Mouse (Mus musculus) limb, embryonic 15.5 days (tissue): ENCODE results near the gene Ctse. TPM values are rescaled to one million over a fixed set of nuclear protein-coding genes. Genes with fewer than 3 reads are reported as not detected.

Source experiments
- ATAC-seq: fragments of 200-750 bp; cut with Nextera tagmentation; 2 replicates; pipeline ENCODE4 v1.8.0; 2017; ENCODE audit warnings: low read depth, moderate TSS enrichment; ENCODE audit not compliant: insufficient number of reproducible peaks, low FRiP score, low TSS enrichment
- H3K27ac ChIP-seq: fragments of 300-500 bp; sonication (generic); 2 replicates; pipeline ENCODE4 v1.5.1; 2015; ENCODE audit warnings: moderate library complexity, mild to moderate bottlenecking, inconsistent platforms
- H3K27me3 ChIP-seq: fragments of 300-500 bp; sonication (generic); 2 replicates; pipeline ENCODE4 v1.6.1; 2015; ENCODE audit warnings: inconsistent platforms
- H3K36me3 ChIP-seq: fragments of 300-500 bp; sonication (generic); 2 replicates; pipeline ENCODE4 v1.6.1; 2015; ENCODE audit warnings: inconsistent platforms
- H3K4me1 ChIP-seq: fragments of 300-500 bp; sonication (generic); 2 replicates; pipeline ENCODE4 v1.6.1; 2015; ENCODE audit warnings: inconsistent platforms
- H3K4me2 ChIP-seq: fragments of 300-500 bp; sonication (generic); 2 replicates; pipeline ENCODE4 v1.6.1; 2015; ENCODE audit warnings: mild to moderate bottlenecking, inconsistent platforms
- H3K4me3 ChIP-seq: fragments of 300-500 bp; sonication (generic); 2 replicates; pipeline ENCODE4 v1.5.1; 2015; ENCODE audit warnings: mild to moderate bottlenecking, inconsistent platforms
- H3K9ac ChIP-seq: fragments of 300-500 bp; sonication (generic); 2 replicates; pipeline ENCODE4 v1.6.1; 2015; ENCODE audit warnings: inconsistent platforms
- H3K9me3 ChIP-seq: fragments of 300-500 bp; sonication (generic); 2 replicates; pipeline ENCODE4 v1.6.1; 2016; ENCODE audit warnings: inconsistent platforms
- WGBS: fragments of 180-500 bp; shearing (Covaris S2); methylation state at CpG from one replicate; pipeline ENCODE4 v1.1.7; 2015; 5-methylcytosine and 5-hydroxymethylcytosine counted together
- polyA plus RNA-seq: library from polyadenylated mRNA; unstranded; fragments of >200 nt; fragmentation: Nextera tagmentation; extraction: Ambion mirVana; gene quantifications from 2 replicates; pipeline ENCODE4 v1.2.1, GENCODE M21; 2015

Ctse gene
- polyA plus RNA-seq, 1 experiment from 2014 or later, result 0.42 TPM

DNA sequence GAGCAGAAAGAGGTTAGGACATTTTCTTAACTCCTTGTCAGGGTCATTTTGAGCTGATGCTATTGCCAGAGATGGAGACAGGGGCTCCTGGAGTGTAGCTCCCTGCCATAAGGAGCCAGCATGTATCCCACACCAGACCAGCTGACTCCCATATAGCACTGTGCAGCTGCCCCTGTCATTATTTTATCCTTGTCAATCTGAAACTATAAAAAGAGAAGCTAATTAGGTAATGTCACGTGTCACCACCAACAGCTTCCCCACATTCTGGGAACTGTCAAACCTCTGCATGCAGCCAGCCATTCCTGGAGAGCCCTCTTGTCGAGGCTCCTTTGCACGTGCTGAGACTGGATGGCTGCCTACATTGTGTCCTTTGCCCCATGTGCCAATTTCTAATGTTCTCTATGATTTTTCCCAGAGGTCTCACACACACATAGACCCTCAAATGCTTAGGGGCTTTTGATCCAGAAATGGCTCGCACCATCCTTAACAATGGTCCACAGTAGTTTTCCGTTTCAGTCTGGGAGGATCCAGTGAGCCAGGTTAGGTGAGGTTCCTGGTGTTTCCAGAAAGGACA lies 21.5 kb downstream of the Ctse start:
- Histone ChIP-seq H3K9ac (no peak overlapping the region), H3K4me3 (no peak overlapping the region), H3K27me3 (no peaks in the 10 kb centered on the region), H3K9me3 (no peaks in the 10 kb centered on the region), H3K27ac (no peak overlapping the region), H3K4me1 (0 out of 2 replicates have a peak, but pooled peaks cover 3% of the 10 kb centered on the region), H3K4me2 (no peak overlapping the region), H3K36me3 (no peaks in the 10 kb centered on the region)
- WGBS, result 73% methylated on average over 5 of the region's 5 CpGs
- ATAC-seq, result no peak

DNA sequence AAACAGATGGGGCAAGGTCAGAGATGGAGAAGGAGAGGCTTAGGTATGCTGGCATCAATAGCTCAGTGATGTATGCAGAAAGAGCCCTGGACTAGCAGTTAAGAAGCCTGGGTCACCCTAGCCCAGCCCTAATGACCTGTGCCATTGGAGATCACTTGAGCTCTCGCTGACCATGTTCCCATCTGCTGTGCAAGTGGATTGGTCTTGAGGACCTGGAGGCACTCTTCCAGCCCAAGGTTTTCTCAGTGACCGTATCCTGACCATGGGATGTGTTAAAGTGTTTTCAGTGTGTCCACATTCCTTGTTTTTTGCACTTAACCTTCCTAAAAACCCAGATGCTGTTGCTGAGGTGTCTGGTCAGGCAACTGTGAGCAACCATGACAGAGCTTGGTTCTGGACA lies 22.2 kb downstream of the Ctse start:
- no peak for ATAC-seq
- Histone ChIP-seq H3K4me3 (no peak overlapping the region), H3K4me2 (no peak overlapping the region), H3K9me3 (no peaks in the 10 kb centered on the region), H3K9ac (no peak overlapping the region), H3K27me3 (no peaks in the 10 kb centered on the region), H3K36me3 (no peaks in the 10 kb centered on the region), H3K27ac (no peak overlapping the region), H3K4me1 (0 out of 2 replicates have a peak, but pooled peaks cover 3% of the 10 kb centered on the region)
- whole genome bisulfite sequencing, result 85% methylated on average over 2 of the region's 2 CpGs

DNA sequence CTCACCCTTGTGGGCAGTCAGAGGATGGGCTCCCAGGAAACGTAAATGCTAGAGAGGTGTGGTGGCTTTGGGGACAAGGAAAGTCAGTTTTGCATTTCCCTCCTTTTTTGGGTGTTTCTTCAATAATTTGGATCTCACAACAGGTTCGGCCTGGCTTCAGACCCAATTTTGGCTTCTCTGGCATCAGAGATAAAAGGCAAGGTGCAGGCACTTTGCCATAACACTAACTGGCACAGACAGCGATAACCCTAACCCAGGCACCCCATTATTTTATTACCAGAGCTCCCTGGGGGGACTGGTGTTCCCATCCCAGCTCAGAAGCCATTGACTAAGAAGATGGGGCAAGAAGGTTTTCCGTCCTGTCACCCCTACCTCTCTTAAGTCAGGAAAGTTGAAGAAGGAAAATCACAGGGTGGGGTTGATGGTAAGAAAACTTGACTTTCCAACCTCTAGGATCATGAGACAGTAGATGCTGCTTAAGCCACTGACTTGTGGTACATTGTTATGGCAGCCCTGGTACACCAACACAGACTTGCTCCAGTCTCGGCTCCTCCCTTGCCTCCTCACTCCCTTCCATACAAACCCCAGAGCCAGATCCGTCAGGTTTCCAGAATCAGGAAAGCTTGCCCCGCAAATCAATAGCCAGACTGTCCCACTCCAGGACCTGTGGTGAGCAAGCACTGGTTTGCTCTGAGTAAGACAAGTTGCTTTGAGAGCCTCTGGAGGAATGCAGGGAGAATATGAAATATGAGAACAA lies 22.8 kb downstream of the Ctse start:
- H3K27me3 ChIP-seq, result no peaks in the 10 kb centered on the region
- H3K36me3 ChIP-seq, result no peaks in the 10 kb centered on the region
- H3K9me3 ChIP-seq, result no peaks in the 10 kb centered on the region
- 70% methylated on average over 7 of the region's 7 CpGs for WGBS
- H3K4me1 ChIP-seq, result 0 out of 2 replicates have a peak, but pooled peaks cover 3% of the 10 kb centered on the region
- H3K4me3 ChIP-seq, result no peak overlapping the region
- no peak overlapping the region for H3K27ac ChIP-seq
- H3K4me2 ChIP-seq, result no peak overlapping the region
- ATAC-seq, result no peak
- H3K9ac ChIP-seq, result no peak overlapping the region

DNA sequence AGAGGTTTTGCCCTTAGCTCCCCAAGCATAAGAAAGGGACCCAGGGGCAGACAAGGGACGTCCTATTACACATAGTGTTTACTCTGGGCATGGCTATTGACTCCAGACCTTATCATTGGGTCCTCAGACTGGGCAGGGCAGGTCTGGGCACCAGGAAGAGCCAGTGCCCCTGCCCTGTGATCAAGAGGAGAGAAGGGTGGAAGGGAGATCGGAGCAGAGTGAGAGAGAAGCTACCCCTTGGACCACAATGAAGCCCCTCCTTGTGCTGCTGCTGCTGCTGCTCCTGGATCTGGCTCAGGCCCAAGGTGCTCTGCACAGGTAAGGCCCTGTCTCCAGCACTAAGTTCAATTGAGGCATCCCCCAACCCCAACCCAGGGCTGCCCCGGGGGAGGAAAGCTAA lies 23.6 kb downstream of the Ctse start:
- Histone ChIP-seq H3K9ac (no peak overlapping the region), H3K27me3 (no peaks in the 10 kb centered on the region), H3K9me3 (no peaks in the 10 kb centered on the region), H3K4me2 (no peak overlapping the region), H3K4me1 (0 out of 2 replicates have a peak, but pooled peaks cover 3% of the 10 kb centered on the region), H3K36me3 (no peaks in the 10 kb centered on the region), H3K27ac (no peak overlapping the region), H3K4me3 (no peak overlapping the region)
- 68% methylated on average over 3 of the region's 3 CpGs for WGBS
- no peak for ATAC-seq

DNA sequence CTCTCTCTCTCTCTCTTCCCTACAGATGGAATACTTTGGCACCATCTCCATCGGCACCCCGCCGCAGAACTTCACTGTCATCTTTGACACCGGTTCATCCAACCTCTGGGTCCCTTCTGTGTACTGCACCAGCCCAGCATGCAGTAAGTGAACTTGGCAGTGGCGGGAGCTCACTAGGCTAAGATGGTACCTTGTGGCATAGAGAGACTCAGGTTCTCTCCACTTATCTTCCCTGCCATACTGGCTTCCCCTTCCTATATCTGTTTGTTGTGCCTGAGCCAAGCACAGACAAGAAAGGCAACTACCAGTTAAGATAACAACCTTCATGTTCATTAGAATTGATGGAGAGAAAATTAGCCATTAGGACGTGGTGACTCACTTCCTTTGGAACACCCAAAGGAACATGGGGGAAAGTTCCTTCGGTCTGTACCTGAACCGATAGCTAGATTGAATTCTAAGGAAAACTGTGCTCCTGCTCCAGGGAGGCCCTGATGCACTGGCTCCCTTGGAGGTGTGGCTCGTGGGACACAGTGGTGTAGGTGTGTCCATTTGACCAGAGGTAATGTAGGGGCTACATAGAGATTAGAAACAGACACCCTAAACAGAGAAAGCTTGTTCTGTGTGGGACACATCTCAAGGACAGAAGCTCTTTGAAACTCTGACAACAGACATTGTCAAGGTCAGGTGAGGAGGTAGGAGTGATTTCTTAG lies 25.3 kb downstream of the Ctse start:
- no peaks in the 10 kb centered on the region for H3K4me1 ChIP-seq
- no peak overlapping the region for H3K4me3 ChIP-seq
- no peaks in the 10 kb centered on the region for H3K36me3 ChIP-seq
- WGBS, result 79% methylated on average over 9 of the region's 9 CpGs
- no peaks in the 10 kb centered on the region for H3K27me3 ChIP-seq
- no peak overlapping the region for H3K27ac ChIP-seq
- no peak for ATAC-seq
- no peaks in the 10 kb centered on the region for H3K9me3 ChIP-seq
- H3K9ac ChIP-seq, result no peak overlapping the region
- H3K4me2 ChIP-seq, result no peak overlapping the region

DNA sequence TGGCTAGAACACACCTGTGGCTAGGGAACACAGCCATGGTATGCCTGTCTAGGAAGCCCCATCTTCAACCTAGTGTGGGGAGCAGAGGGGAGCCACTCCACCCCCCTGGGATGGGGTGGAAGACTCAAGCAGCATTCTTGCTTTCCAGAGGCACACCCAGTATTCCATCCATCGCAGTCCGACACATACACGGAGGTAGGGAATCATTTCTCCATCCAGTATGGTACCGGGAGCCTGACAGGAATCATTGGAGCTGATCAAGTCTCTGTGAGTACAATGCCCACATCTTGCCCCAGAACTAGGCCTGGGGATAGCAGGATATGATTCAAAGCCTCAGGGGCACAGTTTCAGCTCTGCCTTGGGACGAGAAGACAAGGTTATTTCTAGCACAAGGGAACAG lies 26.0 kb downstream of the Ctse start:
- Histone ChIP-seq H3K36me3 (no peaks in the 10 kb centered on the region), H3K4me1 (no peaks in the 10 kb centered on the region), H3K4me2 (no peak overlapping the region), H3K9ac (no peak overlapping the region), H3K4me3 (no peak overlapping the region), H3K9me3 (no peaks in the 10 kb centered on the region), H3K27me3 (no peaks in the 10 kb centered on the region), H3K27ac (no peak overlapping the region)
- no peak for ATAC-seq
- WGBS, result 86% methylated on average over 5 of the region's 5 CpGs

DNA sequence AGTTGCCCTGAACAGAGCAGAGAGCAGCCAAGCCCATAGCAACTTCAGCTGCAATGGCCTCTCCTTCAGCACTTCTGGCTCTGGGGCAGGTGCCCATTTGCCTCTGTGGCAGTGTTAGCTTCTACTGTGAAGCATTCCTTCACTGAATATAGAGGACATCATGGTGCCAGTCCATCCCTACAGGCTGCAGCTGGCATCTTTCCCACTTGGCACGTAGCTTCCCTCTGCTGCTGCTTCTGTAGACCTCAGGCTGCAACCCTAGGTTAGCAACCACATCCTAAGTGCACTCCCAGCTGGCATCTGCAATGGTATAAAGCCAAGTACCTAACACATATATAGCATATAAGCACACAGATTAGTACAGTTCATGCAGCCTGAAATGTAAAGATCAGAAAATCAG lies 27.8 kb downstream of the Ctse start:
- 64% methylated on average over 1 of the region's 1 CpGs for WGBS
- Histone ChIP-seq H3K9me3 (no peaks in the 10 kb centered on the region), H3K4me3 (no peak overlapping the region), H3K27ac (no peak overlapping the region), H3K4me1 (no peaks in the 10 kb centered on the region), H3K27me3 (no peaks in the 10 kb centered on the region), H3K9ac (no peak overlapping the region), H3K36me3 (no peaks in the 10 kb centered on the region), H3K4me2 (no peak overlapping the region)
- no peak for ATAC-seq

DNA sequence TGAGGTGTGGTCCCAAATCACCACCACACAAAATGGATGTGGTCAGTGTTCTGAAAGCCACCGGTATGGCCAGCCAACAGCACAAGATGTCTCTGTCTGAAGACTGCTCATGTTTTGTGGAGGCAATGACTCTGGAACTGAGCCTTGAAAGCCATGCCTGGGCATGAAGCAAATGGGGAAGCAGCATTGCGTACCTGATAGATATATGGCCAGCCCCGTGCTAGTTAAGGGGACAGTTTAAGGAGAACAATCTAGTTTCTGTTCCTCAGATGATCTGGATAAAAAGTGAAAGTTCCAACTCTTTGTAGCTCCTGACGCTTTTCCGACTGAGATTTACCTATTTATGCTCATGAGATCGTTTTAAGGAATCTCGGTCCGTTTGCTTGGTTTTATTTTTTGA lies 33.0 kb downstream of the Ctse start:
- H3K9me3 ChIP-seq, result no peaks in the 10 kb centered on the region
- H3K4me2 ChIP-seq, result no peak overlapping the region
- no peaks in the 10 kb centered on the region for H3K4me1 ChIP-seq
- no peaks in the 10 kb centered on the region for H3K27me3 ChIP-seq
- no peak overlapping the region for H3K9ac ChIP-seq
- no peaks in the 10 kb centered on the region for H3K36me3 ChIP-seq
- no peak overlapping the region for H3K4me3 ChIP-seq
- 85% methylated on average over 8 of the region's 8 CpGs for WGBS
- no peak for ATAC-seq
- H3K27ac ChIP-seq, result no peak overlapping the region

DNA sequence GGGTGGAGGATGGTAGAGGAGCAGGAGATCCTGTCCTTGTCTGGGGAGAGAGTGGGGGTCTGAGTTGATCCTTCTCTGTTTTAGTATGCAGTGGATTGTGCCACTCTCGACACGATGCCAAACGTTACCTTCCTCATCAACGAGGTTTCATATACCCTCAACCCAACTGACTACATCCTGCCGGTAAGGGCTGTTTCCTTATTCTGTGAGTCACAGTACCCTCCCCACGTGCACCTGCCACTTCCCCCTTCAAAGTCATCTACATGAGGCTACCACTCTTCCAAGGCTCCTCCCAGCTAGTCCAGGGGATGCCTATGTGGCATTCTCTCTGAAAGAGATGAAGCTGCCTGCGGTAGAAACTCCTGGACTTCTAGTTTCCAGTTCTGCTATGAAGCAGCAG lies 34.3 kb downstream of the Ctse start:
- H3K27me3 ChIP-seq, result no peaks in the 10 kb centered on the region
- H3K9me3 ChIP-seq, result no peaks in the 10 kb centered on the region
- H3K4me3 ChIP-seq, result no peak overlapping the region
- H3K4me1 ChIP-seq, result no peaks in the 10 kb centered on the region
- H3K36me3 ChIP-seq, result no peaks in the 10 kb centered on the region
- no peak overlapping the region for H3K9ac ChIP-seq
- ATAC-seq, result no peak
- H3K27ac ChIP-seq, result no peak overlapping the region
- H3K4me2 ChIP-seq, result no peak overlapping the region
- 81% methylated on average over 7 of the region's 7 CpGs for WGBS

DNA sequence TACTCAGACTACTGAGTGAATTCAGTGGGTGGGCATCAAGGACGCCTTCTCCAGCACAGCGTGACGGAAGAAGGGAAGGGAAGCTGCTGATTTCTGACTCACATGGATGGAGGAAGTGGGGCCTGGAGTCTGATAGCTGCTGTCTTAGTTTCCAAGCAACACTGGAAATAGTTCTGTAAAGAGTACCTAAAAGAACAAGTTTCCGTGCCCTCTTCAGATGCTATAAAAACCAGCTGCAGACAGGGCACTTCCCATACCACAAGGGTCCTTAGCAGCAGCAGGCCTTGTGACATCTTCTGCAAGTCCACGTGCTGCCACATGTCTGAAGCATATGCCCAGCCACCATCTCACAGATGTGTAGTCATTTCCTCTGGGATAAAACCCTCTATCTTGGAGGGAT lies 41.5 kb downstream of the Ctse start:
- no peaks in the 10 kb centered on the region for H3K36me3 ChIP-seq
- H3K27ac ChIP-seq, result no peak overlapping the region
- ATAC-seq, result no peak
- no peaks in the 10 kb centered on the region for H3K27me3 ChIP-seq
- no peak overlapping the region for H3K9ac ChIP-seq
- H3K9me3 ChIP-seq, result no peaks in the 10 kb centered on the region
- H3K4me2 ChIP-seq, result no peak overlapping the region
- WGBS, result 73% methylated on average over 5 of the region's 5 CpGs
- no peaks in the 10 kb centered on the region for H3K4me1 ChIP-seq
- no peak overlapping the region for H3K4me3 ChIP-seq

DNA sequence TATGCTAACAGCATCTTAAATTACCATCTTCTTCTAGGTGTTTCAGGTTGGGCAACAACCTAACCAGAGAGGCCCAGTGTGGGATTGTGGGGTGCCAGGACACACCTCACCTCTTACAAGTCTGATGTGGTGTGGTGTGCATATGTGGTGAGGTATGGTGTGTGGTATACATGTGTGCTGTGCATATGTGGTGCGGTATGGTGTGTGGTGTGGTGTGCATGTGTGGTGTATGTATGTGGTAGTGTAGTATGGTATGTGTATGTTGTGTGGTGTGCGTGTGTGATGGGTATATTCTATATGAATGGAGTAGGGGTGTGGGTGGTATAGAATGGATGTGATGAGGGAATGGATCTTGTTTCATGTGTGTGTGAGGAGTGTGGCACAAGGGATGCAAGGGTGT lies 49.6 kb downstream of the Ctse start:
- ATAC-seq, result no peak
- WGBS, result 94% methylated on average over 2 of the region's 2 CpGs
- H3K9me3 ChIP-seq, result no peaks in the 10 kb centered on the region

DNA sequence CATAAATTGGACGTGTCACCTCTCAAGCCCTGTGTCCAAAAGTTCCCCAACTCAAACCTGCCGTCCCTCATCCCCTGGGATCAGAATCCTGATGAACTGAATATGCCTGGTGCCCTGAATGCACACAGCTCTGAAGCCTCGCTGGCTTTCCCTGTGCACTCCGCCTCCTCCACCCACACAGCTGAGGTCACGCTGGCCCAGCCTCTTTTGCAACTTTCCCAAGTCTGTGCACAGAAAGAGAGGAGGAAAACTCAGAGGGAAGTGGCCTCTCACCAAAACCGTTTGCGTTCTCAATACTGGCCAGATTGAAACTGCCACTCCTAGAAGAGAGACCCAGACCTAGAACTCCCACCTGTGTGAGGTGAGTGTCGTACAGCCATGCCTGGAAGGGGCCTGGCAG lies 50.4 kb downstream of the Ctse start, which contains the start of gene Rab7b:
Rab7b (plus strand) TSS at position 221 of the 400 bp plus-strand sequence.
- ATAC-seq, result 0 out of 2 replicates have a peak, but pooled peaks have one; percentile 38
- Histone ChIP-seq H3K9me3 (no peaks in the 10 kb centered on the region), H3K36me3 (no peaks in the 10 kb centered on the region), H3K9ac (no peak within 1 kb of the TSS), H3K4me1 (peaks cover 15% of the 10 kb centered on the region), H3K4me2 (peak within 1 kb of the TSS; percentile 27; the same call in 1 of the 2 replicates), H3K27ac (peak within 1 kb of the TSS; percentile 65; the same call in 1 of the 2 replicates), H3K4me3 (peak within 1 kb of the TSS; percentile 14; the same call in 1 of the 2 replicates), H3K27me3 (no peaks in the 10 kb centered on the region)
- WGBS, result 51% methylated on average over 8 of the region's 8 CpGs

More for the DNA sequence above, 49.6 kb downstream of the Ctse start:
- no peak overlapping the region for H3K9ac ChIP-seq
- H3K4me3 ChIP-seq, result no peak overlapping the region
- peaks cover 15% of the 10 kb centered on the region for H3K4me1 ChIP-seq
- no peak overlapping the region for H3K4me2 ChIP-seq
- H3K27me3 ChIP-seq, result no peaks in the 10 kb centered on the region
- no peaks in the 10 kb centered on the region for H3K36me3 ChIP-seq
- no peak overlapping the region for H3K27ac ChIP-seq
